Mouse (Mus musculus) kidney, adult 11 months (tissue): ENCODE measurements around the gene Hist1h4m.
"Not testable (repeated sequence)": the region's sequence is repeated elsewhere in the genome, so short reads cannot be mapped to it uniquely, and the experiment has no call there.

Experiments used
- DNase-seq: peaks from one replicate; pipeline ENCODE4 v3.0.0; 2022

Hist1h4m gene

GRCm38 (mm10) chr13:21811539-21811938, at the start of gene Hist1h4m:
Gene Hist1h4m (plus strand): TSS chr13:21811746.
- DNase-seq: peak; percentile 6

GRCm38 (mm10) chr13:21778814-21779766, 32.5 kb upstream of the Hist1h4m start:
- DNase-seq: peak; percentile 17

GRCm38 (mm10) chr13:21779767-21780731, 31.5 kb upstream of the Hist1h4m start, which contains the start of gene Hist1h1b:
Gene Hist1h1b (minus strand): TSS chr13:21780625.
- DNase-seq: no peak

- DNase-seq: no peak
These were observed 30.5 kb upstream of the Hist1h4m start for GRCm38 (mm10) chr13:21781021-21781555.

- DNase-seq: no peak
These were observed 29.9 kb upstream of the Hist1h4m start for GRCm38 (mm10) chr13:21781639-21782038.

GRCm38 (mm10) chr13:21782361-21783254, 28.9 kb upstream of the Hist1h4m start:
- DNase-seq: not testable (repeated sequence)

- no peak for DNase-seq
These were observed 28.3 kb upstream of the Hist1h4m start, which contains the start of gene Hist1h3i for GRCm38 (mm10) chr13:21783255-21783617. Gene Hist1h3i (minus strand): TSS chr13:21783370.

GRCm38 (mm10) chr13:21783734-21784161, 27.8 kb upstream of the Hist1h4m start:
- DNase-seq: no peak

GRCm38 (mm10) chr13:21784311-21784710, 27.2 kb upstream of the Hist1h4m start:
- no peak for DNase-seq

GRCm38 (mm10) chr13:21786189-21786898, 25.2 kb upstream of the Hist1h4m start:
- DNase-seq: no peak

GRCm38 (mm10) chr13:21786899-21787629, 24.5 kb upstream of the Hist1h4m start, which contains the start of the genes Hist1h2an and Hist1h2bp:
Gene Hist1h2an (minus strand): TSS chr13:21787218.
Gene Hist1h2bp (plus strand): TSS chr13:21787461.
- peak; percentile 78 for DNase-seq

- no peak for DNase-seq
These were observed 23.6 kb upstream of the Hist1h4m start for GRCm38 (mm10) chr13:21787760-21788593.

GRCm38 (mm10) chr13:21789925-21790324, 21.6 kb upstream of the Hist1h4m start:
- DNase-seq: no peak

- DNase-seq: no peak
These were observed 20.8 kb upstream of the Hist1h4m start for GRCm38 (mm10) chr13:21790601-21791283.

- no peak for DNase-seq
These were observed 16.0 kb upstream of the Hist1h4m start for GRCm38 (mm10) chr13:21795584-21795983.

- not testable (repeated sequence) for DNase-seq
These were observed 14.4 kb upstream of the Hist1h4m start for GRCm38 (mm10) chr13:21797163-21797562.

GRCm38 (mm10) chr13:21803058-21803457, 8.5 kb upstream of the Hist1h4m start:
- DNase-seq: not testable (repeated sequence)

GRCm38 (mm10) chr13:21810073-21810472, 1.5 kb upstream of the Hist1h4m start, which contains the start of the genes Hist1h2bq and Hist1h2ao:
Gene Hist1h2bq (minus strand): TSS chr13:21810197.
Gene Hist1h2ao (plus strand): TSS chr13:21810465.
- DNase-seq: not testable (repeated sequence)
